Mouse (Mus musculus) bone marrow, adult 2 months (tissue): Measurements from ENCODE around the gene Ice2.

Experiments
- CTCF ChIP-seq: fragments of 200-500 bp; IDR thresholded peaks from 2 replicates; pipeline ENCODE4 v1.5.1; 2011; ENCODE audit warnings: low read length, control low read depth; ENCODE audit not compliant: control insufficient read depth, insufficient read depth
- POLR2A ChIP-seq: fragments of 200-500 bp; IDR thresholded peaks from 2 replicates; pipeline ENCODE4 v1.6.1; 2011; ENCODE audit warnings: low read depth, mild to moderate bottlenecking, control low read depth, low read length, borderline replicate concordance; ENCODE audit not compliant: control insufficient read depth

DNA sequence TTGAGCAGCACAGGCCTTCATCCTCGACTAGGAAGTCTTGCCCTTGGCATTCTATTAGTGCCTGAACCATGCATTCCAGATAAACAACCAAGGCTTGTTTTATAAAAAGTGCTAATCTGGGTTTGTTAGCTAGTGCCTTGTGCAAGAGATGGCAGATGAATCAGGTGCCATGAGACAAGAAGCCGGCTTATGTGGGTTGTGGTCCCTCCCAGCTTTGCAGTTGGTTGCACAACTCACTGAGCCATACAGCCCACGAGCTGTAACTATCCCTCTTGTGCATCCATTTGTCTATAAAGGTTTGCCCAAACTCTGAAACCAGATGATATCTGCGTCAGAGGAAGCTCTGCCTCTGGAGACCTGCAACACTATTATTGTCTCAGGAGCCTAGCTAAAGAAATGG, 30.7 kb upstream of the Ice2 start:
- no peak for TF ChIP-seq CTCF
- no peak for TF ChIP-seq POLR2A
